Mouse (Mus musculus) brain, embryonic 14.5 days (tissue): ENCODE results near the gene Gm15517.

Experiments used
- CTCF ChIP-seq: fragments of 200-500 bp; IDR thresholded peaks from 2 replicates; pipeline ENCODE4 v1.5.1; 2012; ENCODE audit warnings: inconsistent platforms, mild to moderate bottlenecking, moderate library complexity, borderline replicate concordance; ENCODE audit not compliant: insufficient read depth, insufficient read length; ENCODE audit errors: extremely low read depth
- POLR2A ChIP-seq: fragments of 200-500 bp; IDR thresholded peaks from 2 replicates; pipeline ENCODE4 v1.6.1; 2012; ENCODE audit warnings: mild to moderate bottlenecking, inconsistent platforms, borderline replicate concordance; ENCODE audit not compliant: poor library complexity, insufficient read depth, insufficient read length, severe bottlenecking; ENCODE audit errors: extremely low read depth

DNA sequence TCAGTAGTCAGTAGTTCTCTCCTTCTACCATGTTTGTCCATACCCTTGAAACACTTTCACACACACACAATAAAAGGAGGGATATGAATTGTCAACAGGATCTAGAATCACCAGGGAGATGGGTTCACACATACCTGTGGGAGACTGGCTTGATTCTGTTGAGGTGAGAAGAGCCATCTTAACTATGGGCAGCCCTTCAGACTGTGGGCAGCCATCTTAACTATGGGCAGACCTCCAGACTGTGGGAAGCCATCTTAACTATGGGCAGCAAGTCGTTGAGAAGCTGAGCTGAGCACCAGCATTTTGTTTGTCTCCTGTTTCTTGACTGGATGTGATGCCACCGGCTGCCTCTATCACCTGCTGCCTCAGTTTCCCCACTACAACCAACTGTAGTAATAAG is 10.1 kb downstream of the Gm15517 start:
- TF ChIP-seq CTCF = no peak
- no peak for TF ChIP-seq POLR2A
